Comparison of ENCODE assay signal across 8 mouse cellular contexts in the genomic region with DNA sequence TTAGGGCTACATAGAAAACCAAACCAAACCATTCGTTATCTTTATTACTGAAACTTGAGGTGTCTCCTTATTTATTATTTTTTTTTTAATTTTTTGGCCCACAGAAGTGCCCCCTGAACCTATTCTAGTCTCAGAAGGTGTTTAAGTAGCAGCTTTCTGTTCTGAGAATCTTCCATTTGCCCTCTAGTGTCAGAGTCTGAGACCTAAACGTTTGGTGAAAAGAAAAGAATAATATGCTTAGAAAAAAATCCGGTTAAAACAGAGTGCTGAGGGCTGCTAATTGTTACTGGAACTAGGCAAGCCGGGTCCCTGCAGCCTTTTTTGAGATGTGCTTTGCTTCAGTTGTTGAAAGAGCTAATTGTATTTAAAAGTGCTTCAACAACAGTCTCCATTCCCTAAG. TPM values are rescaled to one million over a fixed set of nuclear protein-coding genes. Genes with fewer than 3 reads are reported as not detected.
DNase-seq lines count a peak whose midpoint lies in the region; ATAC-seq and TF ChIP-seq lines count a peak whose summit lies in the region.

No protein-coding gene starts in this region.

- H3K36me3 ChIP-seq in heart, embryonic 11.5 days (ENCODE audit: control insufficient read depth, insufficient read depth, low read length): no peaks in the 10 kb centered on the region
- H3K36me3 ChIP-seq in ES-Bruce4 (ENCODE audit: control insufficient read depth, insufficient read depth, low read length, poor library complexity, severe bottlenecking): no peaks in the 10 kb centered on the region
- no peaks in the 10 kb centered on the region for H3K36me3 ChIP-seq in hindbrain, embryonic 13.5 days
- H3K36me3 ChIP-seq in midbrain, embryonic 13.5 days: no peaks in the 10 kb centered on the region

- H3K4me2 ChIP-seq in heart, embryonic 11.5 days: peak overlapping the region; percentile 61
- H3K4me2 ChIP-seq in hindbrain, embryonic 13.5 days: peak overlapping the region; percentile 61
- peak overlapping the region; percentile 61 for H3K4me2 ChIP-seq in midbrain, embryonic 13.5 days (replicated peaks)

- H3K27ac ChIP-seq in heart, embryonic 11.5 days (ENCODE audit: low read depth, low read length): no peak overlapping the region
- peak overlapping the region; percentile 92 for H3K27ac ChIP-seq in ES-Bruce4 (ENCODE audit: insufficient read depth, low read length)
- no peak overlapping the region for H3K27ac ChIP-seq in hindbrain, embryonic 13.5 days
- H3K27ac ChIP-seq in midbrain, embryonic 13.5 days: no peak overlapping the region

- no peaks in the 10 kb centered on the region for H3K9me3 ChIP-seq in heart, embryonic 11.5 days (replicated peaks; ENCODE audit: control insufficient read depth, low read length)
- H3K9me3 ChIP-seq in ES-Bruce4 (replicated peaks; ENCODE audit: control insufficient read depth, insufficient read depth, low read length, poor library complexity, severe bottlenecking): no peaks in the 10 kb centered on the region
- H3K9me3 ChIP-seq in hindbrain, embryonic 13.5 days: no peaks in the 10 kb centered on the region
- no peaks in the 10 kb centered on the region for H3K9me3 ChIP-seq in midbrain, embryonic 13.5 days

- peak overlapping the region; percentile 49 for H3K4me3 ChIP-seq in heart, embryonic 11.5 days (ENCODE audit: low read depth, low read length)
- no peak overlapping the region for H3K4me3 ChIP-seq in ES-Bruce4 (ENCODE audit: low read depth, low read length)
- peak overlapping the region; percentile 46 for H3K4me3 ChIP-seq in hindbrain, embryonic 13.5 days
- peak overlapping the region; percentile 49; the same call in 1 of the 2 replicates for H3K4me3 ChIP-seq in midbrain, embryonic 13.5 days (replicated peaks)

- H3K9ac ChIP-seq in heart, embryonic 11.5 days (ENCODE audit: low read depth, low read length): no peak overlapping the region
- peak overlapping the region; percentile 74 for H3K9ac ChIP-seq in ES-Bruce4 (ENCODE audit: low read depth, poor library complexity, severe bottlenecking)
- no peak overlapping the region for H3K9ac ChIP-seq in hindbrain, embryonic 13.5 days
- H3K9ac ChIP-seq in midbrain, embryonic 13.5 days (replicated peaks): no peak overlapping the region

- no peak for ATAC-seq in heart, embryonic 11.5 days (replicated peaks; ENCODE audit: insufficient number of reproducible peaks, low FRiP score, low TSS enrichment)
- no peak for ATAC-seq in hindbrain, embryonic 13.5 days (ENCODE audit: low FRiP score)
- no peak for ATAC-seq in midbrain, embryonic 13.5 days

- no peak for TF ChIP-seq EP300 in ES-Bruce4 (IDR thresholded peaks at IDR 0.05; ENCODE audit: insufficient read depth, low read depth, low read length)

- no peak for DNase-seq in heart, postnatal 36 days
- no peak for DNase-seq in left cerebral cortex, postnatal 36 days (ENCODE audit: low spot score in 2 of 2)
- no peak for DNase-seq in gastrocnemius, postnatal 36 days
- no peak for DNase-seq in kidney, postnatal 14 days

- no peak for TF ChIP-seq POLR2A in ES-Bruce4 (IDR thresholded peaks at IDR 0.05; ENCODE audit: insufficient read depth, low read length)

- no peak for TF ChIP-seq CTCF in ES-Bruce4 (IDR thresholded peaks at IDR 0.05; ENCODE audit: low read depth, low read length)

- 27% methylated on average over 4 of the region's 4 CpGs for WGBS in heart, embryonic 11.5 days (ENCODE audit: insufficient replicate concordance)
- 30% methylated on average over 4 of the region's 4 CpGs for WGBS in hindbrain, embryonic 13.5 days
- WGBS in midbrain, embryonic 13.5 days: 34% methylated on average over 4 of the region's 4 CpGs

- no peaks in the 10 kb centered on the region for H3K27me3 ChIP-seq in heart, embryonic 11.5 days (ENCODE audit: control insufficient read depth, insufficient read depth, low read length)
- no peaks in the 10 kb centered on the region for H3K27me3 ChIP-seq in ES-Bruce4 (ENCODE audit: control insufficient read depth, insufficient read depth, low read length, poor library complexity, severe bottlenecking)
- no peaks in the 10 kb centered on the region for H3K27me3 ChIP-seq in hindbrain, embryonic 13.5 days
- no peaks in the 10 kb centered on the region for H3K27me3 ChIP-seq in midbrain, embryonic 13.5 days

- H3K4me1 ChIP-seq in heart, embryonic 11.5 days (ENCODE audit: control insufficient read depth, insufficient read depth, low read length): no peaks in the 10 kb centered on the region
- no peaks in the 10 kb centered on the region for H3K4me1 ChIP-seq in ES-Bruce4 (ENCODE audit: control insufficient read depth, insufficient read depth, low read length)
- no peaks in the 10 kb centered on the region for H3K4me1 ChIP-seq in hindbrain, embryonic 13.5 days (replicated peaks)
- no peaks in the 10 kb centered on the region for H3K4me1 ChIP-seq in midbrain, embryonic 13.5 days (replicated peaks)

- intact Hi-C loops in heart, postnatal 36 days (cut with DNase I): loop anchor here (5.0 to 10.0 kb wide), 4 partner anchors 63 to 1199 kb away; partner anchors contain the start of genes 2610002M06Rik and Sh3bgrl
- intact Hi-C loops in left cerebral cortex, postnatal 36 days (cut with DNase I): no loop called here
- intact Hi-C loops in gastrocnemius, postnatal 36 days (cut with DNase I): loop anchor here (10.0 kb wide), 1 partner anchor 179 kb away; the partner anchor contains the start of gene Brwd3

RNA-seq across cellular contexts. Expression of gene Hmgn5, which starts 1.0 kb away (rescaled TPM):
- polyA plus RNA-seq in heart, embryonic 11.5 days (2014; fragmentation: Nextera tagmentation; extraction: Ambion mirVana): 18.8 and 21.6 TPM in 2 replicates
- total RNA-seq in heart, postnatal 36 days (2021): 10 to 100 TPM in 1 of 2 experiments, 1 to 10 TPM in 1; 9.2 to 11.8 TPM
- 23.2 and 28.0 TPM in 2 replicates for polyA plus RNA-seq in ES-Bruce4 (2011; ENCODE audit: insufficient read depth, insufficient read length, low read depth, missing spikeins)
- polyA plus RNA-seq in hindbrain, embryonic 13.5 days (2015; fragmentation: Nextera tagmentation; extraction: Ambion mirVana): 13.8 and 15.4 TPM in 2 replicates
- 22.4 and 24.5 TPM in 2 replicates for polyA plus RNA-seq in midbrain, embryonic 13.5 days (2015; fragmentation: Nextera tagmentation; extraction: Ambion mirVana)
- 1 to 10 TPM; 3.6 to 5.0 TPM for total RNA-seq in left cerebral cortex, postnatal 36 days (2021)
- 1 to 10 TPM; 5.3 to 7.8 TPM for total RNA-seq in gastrocnemius, postnatal 36 days (2021)
